Mouse (Mus musculus) WW6 (cell line): ENCODE measurements around the gene Ogdh.

Experiments
- DNase-seq: peaks from one replicate; pipeline ENCODE4 v3.0.0-alpha.2; 2013; ENCODE audit warnings: low read depth, low spot score

The Ogdh gene

GRCm38 (mm10) chr11:6294632-6295031 is 3.2 kb downstream of the Ogdh start:
- DNase-seq: no peak

GRCm38 (mm10) chr11:6296077-6296476 is 4.6 kb downstream of the Ogdh start:
- no peak for DNase-seq

DNA sequence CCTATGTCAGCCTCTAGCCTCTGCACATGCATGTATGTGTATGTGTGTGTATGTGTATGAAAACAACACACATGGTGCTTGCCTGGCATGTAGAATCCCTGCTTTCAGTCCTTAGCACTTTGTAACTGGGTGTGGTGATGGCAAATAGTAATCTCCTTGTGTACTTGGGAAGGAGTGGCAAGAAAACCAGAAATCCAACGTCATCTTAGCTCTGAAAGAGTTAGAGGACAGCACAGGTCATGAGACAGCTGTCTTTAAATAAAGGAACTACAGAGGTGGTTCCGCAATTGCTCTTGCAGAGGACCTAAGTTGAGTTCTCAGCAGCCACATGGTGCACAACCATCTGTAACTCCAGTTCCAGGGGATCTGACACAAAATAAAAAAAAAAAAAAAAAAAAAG is 8.0 kb downstream of the Ogdh start:
- no peak for DNase-seq

DNA sequence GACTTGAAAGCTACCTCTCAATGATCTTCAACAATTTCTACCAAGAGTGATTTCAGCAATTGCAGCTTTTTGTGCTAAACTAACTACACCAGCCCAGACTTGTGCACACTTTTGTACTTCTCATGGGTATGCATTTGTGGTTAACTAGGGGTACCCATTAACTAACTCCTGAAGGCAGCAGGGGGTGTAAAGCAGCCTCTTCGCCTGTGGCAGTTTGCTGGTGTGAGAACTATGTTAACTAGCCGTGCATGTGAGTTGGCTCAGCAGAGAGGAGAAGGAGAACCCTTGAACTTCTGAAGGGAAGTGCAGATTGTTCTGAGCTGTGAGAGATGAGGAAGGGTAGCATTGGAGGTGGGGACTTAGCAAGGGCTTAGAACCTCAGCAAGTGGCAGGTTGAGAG is 11.4 kb downstream of the Ogdh start:
- DNase-seq: no peak

DNA sequence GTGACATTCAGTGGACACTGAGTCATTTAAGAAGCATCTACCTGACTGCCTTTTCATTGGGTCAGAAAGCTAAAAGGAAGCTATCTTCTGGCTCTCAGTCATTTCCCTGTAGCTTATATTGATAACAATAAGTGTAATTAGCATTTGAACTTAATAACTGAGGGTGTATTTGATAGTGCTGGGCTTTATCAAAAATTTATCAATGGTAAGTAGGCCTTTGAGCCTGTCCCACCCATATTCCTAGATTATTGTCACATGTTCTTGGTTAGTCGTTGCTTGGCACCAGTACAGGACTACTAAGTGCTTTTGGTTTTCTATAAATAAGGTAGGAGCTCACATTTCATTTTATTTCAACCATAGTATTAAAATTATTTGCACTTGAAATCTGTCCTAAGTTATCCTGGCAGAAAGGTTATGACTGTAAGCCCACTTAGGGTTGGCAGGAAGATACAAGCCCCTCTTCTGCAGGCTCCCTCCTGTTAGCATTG is 14.6 kb downstream of the Ogdh start:
- DNase-seq: no peak

- DNase-seq: no peak
These were observed 16.7 kb downstream of the Ogdh start for GRCm38 (mm10) chr11:6308181-6308580.

GRCm38 (mm10) chr11:6313874-6314406 is 22.5 kb downstream of the Ogdh start:
- DNase-seq: no peak

DNA sequence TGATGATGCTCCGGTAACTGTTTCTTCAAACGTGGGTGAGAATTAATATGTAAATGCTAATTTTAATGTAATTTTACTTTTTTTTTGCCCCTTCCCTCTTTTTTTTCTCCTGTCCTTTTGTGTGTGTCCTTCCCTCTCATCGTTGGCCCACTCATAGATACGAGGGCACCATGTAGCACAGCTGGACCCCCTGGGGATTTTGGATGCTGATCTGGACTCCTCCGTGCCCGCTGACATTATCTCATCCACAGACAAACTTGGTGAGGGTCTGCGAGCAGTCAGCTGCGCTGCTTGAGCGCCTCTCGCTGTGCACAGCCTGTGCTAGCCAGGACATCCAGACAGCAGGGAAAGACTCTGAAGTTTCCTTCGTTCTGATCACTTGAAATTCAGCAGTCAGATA is 25.4 kb downstream of the Ogdh start:
- DNase-seq: no peak

DNA sequence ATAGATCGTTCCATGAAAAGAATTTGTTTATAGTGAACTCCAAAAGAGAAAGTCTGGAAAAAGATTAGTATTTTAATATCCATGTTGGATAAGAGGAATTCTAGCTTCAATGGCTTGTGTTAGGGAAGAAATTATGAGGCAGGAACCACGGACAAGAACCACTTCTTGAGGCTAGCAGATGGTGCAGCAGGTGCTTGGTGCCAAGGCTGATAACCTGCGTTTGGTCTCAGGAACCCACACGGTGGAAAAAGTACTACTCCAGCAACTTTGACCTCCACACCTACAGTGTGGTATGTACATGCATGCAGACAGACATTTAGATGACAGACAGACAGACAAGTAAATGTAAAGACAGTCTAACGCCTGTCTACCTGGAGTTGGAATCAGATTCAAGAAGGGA is 27.1 kb downstream of the Ogdh start:
- DNase-seq: no peak

GRCm38 (mm10) chr11:6319374-6319773 is 27.9 kb downstream of the Ogdh start:
- DNase-seq: no peak

GRCm38 (mm10) chr11:6322086-6322485 is 30.7 kb downstream of the Ogdh start:
- no peak for DNase-seq

- no peak for DNase-seq
These were observed 31.9 kb downstream of the Ogdh start for GRCm38 (mm10) chr11:6323348-6323747.

- no peak for DNase-seq
These were observed 39.8 kb downstream of the Ogdh start for GRCm38 (mm10) chr11:6331256-6331655.

- DNase-seq: no peak
These were observed 41.2 kb downstream of the Ogdh start for GRCm38 (mm10) chr11:6332606-6333005.

DNA sequence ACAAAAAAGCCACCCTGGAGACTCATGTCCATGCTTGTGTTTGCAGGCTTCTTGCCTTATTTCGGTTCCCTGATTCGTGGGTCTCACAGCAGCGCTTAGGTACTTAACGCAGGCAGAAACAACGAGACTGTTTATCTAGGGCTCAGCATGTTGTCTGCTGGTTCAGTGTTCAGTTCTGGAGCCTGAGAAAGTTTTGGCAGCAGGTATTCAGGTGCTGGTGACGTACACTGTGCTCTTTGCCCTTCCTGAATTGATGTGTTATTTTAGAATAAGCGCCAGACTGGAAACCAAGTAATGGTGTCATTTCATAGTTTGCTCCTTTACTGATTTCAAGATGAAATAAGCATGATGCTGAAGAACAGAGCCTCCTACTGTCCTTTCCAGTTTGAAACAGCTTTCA is 42.0 kb downstream of the Ogdh start:
- DNase-seq: no peak

GRCm38 (mm10) chr11:6335321-6335720 is 43.9 kb downstream of the Ogdh start:
- DNase-seq: no peak

DNA sequence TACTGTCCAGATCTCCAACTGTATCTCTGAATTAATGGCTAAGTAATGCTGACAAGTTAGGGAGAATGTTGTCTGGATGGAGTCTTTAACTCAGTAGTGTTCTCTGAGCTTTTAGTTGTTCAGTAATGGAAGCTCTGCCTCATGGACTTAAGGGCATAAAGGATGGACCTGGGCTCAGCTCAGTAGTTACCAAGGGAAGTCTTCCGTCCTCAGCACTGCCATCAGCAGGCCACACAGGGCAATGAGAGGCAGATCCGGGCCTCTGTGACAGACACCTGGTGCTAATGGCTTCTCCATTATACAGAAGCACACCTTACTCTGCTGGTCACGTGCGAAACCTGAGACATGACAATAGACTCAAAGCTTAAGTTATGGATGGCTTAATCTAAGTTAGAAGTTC is 45.3 kb downstream of the Ogdh start:
- no peak for DNase-seq

GRCm38 (mm10) chr11:6345956-6346355 is 54.5 kb downstream of the Ogdh start:
- no peak for DNase-seq

DNA sequence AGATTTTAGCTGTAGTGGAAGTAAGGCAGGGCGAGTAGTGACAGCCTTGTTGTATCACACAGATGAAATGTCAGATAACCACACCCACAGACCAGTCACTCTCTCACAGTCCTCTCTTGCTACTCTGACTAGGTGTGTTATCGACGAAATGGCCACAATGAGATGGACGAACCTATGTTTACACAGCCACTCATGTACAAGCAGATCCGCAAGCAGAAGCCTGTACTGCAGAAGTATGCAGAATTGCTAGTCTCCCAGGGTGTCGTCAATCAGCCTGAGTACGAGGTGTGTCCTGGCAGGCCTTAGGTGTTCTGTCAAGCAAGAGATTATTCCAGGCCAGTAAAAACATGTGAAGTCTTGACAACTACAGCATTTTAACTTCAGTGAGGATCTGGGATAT is 55.5 kb downstream of the Ogdh start:
- no peak for DNase-seq

DNA sequence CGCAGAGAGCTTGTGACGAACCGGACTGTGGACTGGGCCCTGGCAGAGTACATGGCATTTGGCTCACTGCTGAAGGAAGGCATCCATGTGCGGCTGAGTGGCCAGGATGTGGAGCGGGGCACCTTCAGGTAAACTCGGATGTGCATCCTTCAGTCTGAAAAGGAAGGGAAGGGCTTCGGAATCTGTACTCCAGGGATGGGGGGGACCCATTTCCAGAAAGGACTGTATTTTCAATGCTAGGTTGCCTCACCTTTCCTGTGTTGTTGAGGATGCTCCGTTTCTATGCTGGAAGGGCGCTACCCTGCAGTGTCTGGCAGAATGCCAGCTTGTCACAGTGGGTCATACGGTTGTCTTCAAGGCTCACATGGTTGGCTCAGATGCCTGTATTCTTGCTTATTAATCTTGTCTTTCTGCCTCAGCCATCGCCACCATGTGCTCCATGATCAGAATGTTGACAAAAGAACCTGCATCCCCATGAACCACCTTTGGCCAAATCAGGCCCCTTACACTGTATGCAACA is 57.3 kb downstream of the Ogdh start:
- no peak for DNase-seq

DNA sequence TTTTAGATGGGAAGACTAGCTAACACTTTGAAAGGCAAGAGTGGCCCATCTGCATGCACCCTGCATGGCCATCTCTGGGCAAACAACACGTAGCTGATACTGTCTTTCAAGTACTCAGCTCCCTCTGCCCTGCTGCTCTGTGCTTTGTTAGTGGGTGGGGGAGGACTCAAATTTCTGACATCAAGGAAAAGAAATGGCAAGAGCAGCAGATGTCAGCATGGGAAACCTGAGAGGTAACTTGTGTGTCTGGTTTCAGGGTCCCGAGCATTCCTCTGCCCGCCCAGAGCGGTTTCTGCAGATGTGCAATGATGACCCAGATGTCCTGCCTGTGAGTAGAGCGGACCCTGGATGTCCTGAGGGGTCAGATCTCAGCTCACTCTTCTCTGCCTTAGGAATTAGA is 58.2 kb downstream of the Ogdh start:
- DNase-seq: no peak

DNA sequence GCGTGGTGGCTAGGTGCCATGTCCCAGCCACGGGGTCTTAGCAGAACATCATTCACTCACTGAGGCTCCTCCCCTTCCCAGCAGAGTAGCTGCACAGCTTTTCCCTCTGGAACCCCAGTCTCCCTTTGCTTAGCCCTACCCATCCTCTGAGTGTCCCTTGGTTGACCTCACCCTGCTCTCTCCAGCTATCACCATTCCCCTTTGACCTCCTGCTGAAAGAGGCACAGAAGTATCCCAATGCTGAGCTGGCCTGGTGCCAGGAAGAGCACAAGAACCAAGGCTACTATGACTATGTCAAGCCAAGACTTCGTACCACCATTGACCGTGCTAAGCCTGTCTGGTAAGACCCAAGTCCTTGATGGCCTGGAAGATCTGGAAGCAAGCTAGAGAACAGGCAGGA is 63.7 kb downstream of the Ogdh start:
- DNase-seq: no peak

DNA sequence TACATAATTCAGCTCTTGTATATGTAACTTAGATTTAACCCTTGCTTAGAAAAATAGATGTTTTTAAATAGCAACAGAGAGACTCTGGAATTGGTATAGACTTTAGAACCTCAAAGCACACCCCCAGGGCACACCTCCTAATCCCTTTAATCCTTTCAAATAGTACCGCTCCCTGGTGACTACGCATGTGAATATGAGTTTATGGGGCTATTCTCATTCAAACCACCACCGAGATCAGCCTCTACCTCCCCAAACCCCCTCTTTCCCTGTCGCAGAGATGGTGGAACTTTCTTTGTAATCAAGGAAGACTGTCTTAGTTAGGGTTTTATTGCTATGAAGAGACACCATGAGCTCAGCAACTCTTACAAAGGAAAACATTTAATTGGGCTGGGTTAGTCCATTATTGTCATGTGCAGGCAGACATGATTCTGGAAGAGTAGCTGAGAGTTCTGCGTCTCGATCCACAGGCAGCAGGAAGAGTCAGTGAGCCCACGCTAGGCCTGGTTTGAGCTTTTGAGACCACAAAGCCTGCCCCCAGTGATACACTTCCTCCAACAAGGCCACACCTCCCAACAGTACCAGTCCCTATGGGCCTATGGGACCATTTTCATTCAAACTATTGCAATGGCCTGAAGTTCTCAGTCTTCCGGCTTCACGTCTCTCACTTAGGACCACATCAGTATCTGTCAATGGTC is 73.3 kb downstream of the Ogdh start:
- no peak for DNase-seq
